Mouse (Mus musculus) brain, embryonic 14.5 days (tissue): ENCODE measurements around the gene Pxmp4. TPM values are rescaled to one million over a fixed set of nuclear protein-coding genes. Genes with fewer than 3 reads are reported as not detected.

Experiments used
- DNase-seq: peaks from one replicate; pipeline ENCODE4 v3.0.0-alpha.2; 2011; ENCODE audit warnings: low read depth
- CTCF ChIP-seq: fragments of 200-500 bp; IDR thresholded peaks from 2 replicates; pipeline ENCODE4 v1.5.1; 2012; ENCODE audit warnings: inconsistent platforms, mild to moderate bottlenecking, moderate library complexity, borderline replicate concordance; ENCODE audit not compliant: insufficient read depth, insufficient read length; ENCODE audit errors: extremely low read depth
- POLR2A ChIP-seq: fragments of 200-500 bp; IDR thresholded peaks from 2 replicates; pipeline ENCODE4 v1.6.1; 2012; ENCODE audit warnings: mild to moderate bottlenecking, inconsistent platforms, borderline replicate concordance; ENCODE audit not compliant: poor library complexity, insufficient read depth, insufficient read length, severe bottlenecking; ENCODE audit errors: extremely low read depth
- polyA plus RNA-seq: library from polyadenylated mRNA; depleted of rRNA; stranded (reverse); fragments of >200 nt; gene quantifications from 2 replicates; pipeline ENCODE4 v1.2.3, GENCODE M21; 2012

Gene Pxmp4
- polyA plus RNA-seq, 1 experiment = 11.4 TPM

DNA sequence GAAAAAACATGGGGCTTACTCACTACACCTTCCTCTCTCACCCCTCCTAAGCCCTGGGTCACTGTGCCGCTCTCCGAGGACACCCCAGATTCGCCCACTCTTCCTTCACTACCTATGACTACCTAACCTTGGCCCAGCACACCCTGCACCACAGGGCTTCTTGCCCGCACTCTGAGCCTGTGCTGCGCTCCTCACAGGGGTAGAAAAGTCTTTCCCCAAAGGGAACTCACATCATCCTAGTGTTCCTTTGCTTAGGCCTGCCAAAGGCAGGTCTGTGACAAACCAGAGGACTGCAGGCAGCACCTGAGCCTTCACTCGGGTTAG lies 25.8 kb downstream of the Pxmp4 start:
- DNase-seq = no peak
- TF ChIP-seq POLR2A = no peak
- TF ChIP-seq CTCF = no peak

DNA sequence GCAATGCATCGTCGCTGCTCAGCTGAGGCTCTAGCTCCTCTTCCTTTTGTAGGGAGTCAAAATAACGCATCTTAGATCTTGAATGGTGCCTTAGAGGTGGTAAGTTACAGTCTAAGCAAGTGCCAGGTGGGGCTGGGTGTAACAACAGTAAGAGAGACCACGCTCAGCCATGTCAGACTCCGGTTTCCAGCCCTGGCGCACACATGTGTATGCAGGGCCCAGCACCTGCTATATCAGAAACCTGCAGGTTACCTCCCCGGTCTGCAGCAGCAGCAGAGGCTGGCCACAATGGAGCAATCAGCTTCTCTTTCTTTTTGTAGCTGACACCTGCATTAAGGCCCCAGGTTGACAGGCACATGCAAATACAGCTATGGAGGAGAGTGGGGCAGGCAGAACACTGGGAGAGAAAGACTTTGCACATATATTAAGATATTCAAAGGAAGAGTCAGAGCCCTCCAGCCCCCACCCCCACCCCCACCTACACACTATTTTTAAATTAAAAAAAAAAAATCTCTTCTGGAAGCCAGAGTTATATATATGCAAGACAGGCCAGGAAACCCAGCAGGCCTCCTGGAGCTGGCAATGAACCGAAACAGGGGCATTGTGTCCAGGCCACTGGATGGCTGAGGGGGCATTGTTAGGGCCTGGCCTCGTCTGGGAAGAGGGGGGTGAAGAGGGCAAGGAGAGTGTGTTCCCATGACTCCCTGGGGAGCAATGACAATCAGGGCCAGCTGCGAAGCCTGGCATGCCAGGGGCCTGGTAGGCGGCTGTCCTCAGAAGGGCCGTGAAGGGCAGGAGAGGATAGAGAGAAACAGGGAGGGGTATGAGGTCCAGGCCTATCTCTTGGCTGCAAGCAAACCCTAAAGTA lies 26.4 kb downstream of the Pxmp4 start:
- TF ChIP-seq POLR2A (no peak), CTCF (no peak)
- peak; percentile 73 for DNase-seq

- no peak for TF ChIP-seq POLR2A
- no peak for TF ChIP-seq CTCF
- peak; percentile 50 for DNase-seq
These were observed 29.2 kb downstream of the Pxmp4 start for GRCm38 (mm10) chr2:154574271-154574670.

- DNase-seq = no peak
- TF ChIP-seq CTCF (no peak), POLR2A (no peak)
These were observed 30.5 kb downstream of the Pxmp4 start for GRCm38 (mm10) chr2:154572996-154573395.

DNA sequence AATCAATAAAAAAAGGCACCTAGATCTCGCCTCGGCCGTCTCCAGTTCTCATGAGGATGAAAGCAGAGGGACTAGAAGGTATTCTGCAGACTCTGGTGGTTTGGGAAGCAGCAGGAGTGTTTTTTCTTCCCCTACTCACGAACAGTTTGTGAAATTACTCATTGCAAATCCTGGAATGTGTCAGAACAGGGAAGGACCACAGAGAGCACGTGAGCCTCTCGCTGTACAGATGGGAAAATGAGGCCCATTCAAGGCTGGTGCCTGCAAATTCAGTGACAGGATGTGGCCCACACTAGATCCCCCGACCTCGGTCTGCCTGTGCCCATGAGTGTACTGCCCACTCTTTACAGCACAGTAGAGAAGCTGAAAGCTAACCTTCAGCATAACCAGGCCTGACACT lies 31.5 kb downstream of the Pxmp4 start:
- TF ChIP-seq POLR2A = no peak
- no peak for TF ChIP-seq CTCF
- DNase-seq = no peak

- TF ChIP-seq CTCF (no peak), POLR2A (no peak)
These were observed 32.2 kb downstream of the Pxmp4 start for GRCm38 (mm10) chr2:154571266-154571665.

DNA sequence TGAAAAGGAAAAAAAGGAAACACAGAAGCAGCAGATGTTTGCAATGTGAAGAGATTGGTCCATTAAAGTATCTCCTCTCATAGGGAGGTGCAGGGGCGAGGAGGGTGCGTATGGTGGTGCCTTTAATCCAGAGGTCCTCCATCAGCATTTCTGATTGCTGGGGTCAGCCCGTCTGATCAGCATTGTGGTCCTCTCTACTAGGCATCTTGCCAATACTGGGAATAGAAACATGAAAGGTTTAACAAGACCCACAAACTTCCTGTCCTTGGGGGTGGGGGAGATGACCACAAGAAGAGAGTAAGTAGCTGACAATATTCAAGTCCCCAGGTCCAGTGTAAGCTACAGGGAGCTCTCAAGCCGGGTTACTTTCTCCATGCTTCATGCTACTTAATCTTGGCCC lies 32.8 kb downstream of the Pxmp4 start:
- DNase-seq = no peak
- TF ChIP-seq CTCF (no peak), POLR2A (no peak)

More at GRCm38 (mm10) chr2:154571266-154571665, 32.2 kb downstream of the Pxmp4 start:
- DNase-seq = no peak

GRCm38 (mm10) chr2:154569836-154570286 lies 33.6 kb downstream of the Pxmp4 start, which contains the start of gene E2f1:
E2f1 (minus strand) TSS chr2:154569892.
- TF ChIP-seq POLR2A (no peak), CTCF (no peak)
- DNase-seq = peak; percentile 98

- peak; percentile 75 for DNase-seq
- TF ChIP-seq POLR2A (0 out of 2 replicates have a peak, but pooled peaks have one; percentile 18), CTCF (no peak)
These were observed 34.3 kb downstream of the Pxmp4 start for GRCm38 (mm10) chr2:154569071-154569748.

DNA sequence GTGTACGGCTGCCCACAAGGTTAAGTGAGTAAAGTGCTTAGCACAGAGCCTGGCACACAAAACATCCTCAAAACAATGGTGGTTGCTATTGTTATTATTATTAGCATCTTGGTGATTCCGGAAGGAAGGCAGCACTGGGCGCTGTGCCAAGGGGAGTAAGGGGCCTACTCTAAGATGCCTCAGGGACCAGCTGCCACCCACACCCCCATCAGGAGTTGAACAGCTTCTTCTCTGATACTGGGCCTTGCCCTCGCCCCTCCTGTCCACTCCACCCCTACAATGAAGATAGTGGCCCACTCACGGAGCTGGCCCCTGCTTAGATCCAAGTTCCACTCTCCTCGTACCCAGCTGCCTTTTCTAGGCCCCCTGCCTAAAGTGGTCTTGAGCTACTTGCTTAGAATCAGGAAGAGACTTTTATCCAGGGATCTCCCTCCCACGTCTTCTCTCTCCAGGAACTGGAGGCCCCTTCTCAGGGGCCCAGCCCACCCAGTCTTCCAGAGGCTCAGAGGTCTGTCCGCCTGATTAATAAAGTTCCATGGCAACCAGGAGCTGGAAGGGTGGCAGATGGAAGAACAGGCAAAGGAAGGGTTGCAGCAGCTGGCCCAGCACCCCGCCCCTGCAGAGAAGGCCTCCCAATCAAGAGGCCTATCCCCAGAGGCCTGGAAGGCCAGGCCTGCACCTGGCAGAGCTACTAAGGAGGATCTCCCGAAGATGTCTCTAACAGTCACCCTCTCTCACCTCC lies 35.0 kb downstream of the Pxmp4 start:
- TF ChIP-seq CTCF (no peak), POLR2A (no peak)
- peak; percentile 85 for DNase-seq

DNA sequence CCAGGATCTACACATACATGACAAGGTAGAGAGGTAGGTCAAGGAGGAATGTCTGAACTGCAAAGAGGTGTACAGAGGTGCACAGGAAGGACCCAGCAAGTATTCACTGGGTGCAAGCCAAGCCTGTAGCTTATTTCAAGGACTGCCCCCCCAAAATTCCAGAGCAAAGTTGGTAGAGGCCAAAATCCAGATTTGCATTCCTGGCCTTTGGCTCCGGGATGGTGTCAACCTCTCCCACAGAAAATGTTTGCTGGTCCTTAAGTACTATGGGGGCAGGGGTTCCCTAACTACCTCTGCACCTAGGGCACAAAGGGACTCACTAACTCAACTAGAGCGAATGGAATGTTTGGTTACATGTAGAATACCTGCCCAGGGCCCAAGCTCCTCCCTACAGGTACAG lies 35.7 kb downstream of the Pxmp4 start:
- DNase-seq = no peak
- TF ChIP-seq CTCF (no peak), POLR2A (no peak)

DNA sequence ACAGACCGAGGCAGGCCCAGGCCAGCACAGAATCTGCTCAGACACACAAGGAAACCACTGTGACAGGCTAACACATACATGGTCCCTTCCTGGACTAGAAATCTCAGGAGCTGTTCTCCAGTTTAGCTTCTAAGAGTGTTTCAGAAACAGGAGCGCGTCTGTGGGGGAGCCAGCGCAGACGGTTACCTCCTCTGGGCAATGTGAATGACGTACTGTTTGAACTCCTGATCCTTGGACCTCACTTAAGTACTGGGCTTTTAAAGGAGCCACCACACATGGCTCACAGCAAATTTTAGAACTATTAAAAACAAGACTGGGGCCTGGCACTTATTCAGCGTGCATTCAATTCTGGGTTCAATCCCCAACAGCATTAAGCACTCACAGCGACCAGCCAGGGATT lies 36.9 kb downstream of the Pxmp4 start:
- DNase-seq = no peak
- no peak for TF ChIP-seq CTCF
- TF ChIP-seq POLR2A = no peak

DNA sequence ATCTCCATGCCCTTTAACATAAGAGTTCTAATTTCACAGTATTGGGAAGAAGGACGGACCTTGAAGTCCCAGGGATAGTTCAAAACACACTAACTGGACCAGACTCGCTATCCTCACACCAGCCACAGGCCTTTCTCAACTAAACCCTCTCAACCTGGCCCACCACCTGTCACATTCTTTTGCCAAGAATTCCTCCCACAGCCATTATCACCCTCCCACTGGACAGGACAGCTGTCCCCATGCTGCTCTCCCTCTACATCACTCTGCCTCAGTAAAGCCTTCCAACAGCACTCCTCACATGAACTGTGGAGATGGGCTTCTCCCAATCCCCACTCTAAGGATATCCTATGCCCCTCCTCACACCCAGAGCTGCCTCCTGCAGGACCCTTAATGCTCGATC lies 37.9 kb downstream of the Pxmp4 start:
- TF ChIP-seq CTCF (no peak), POLR2A (no peak)
- peak; percentile 61 for DNase-seq
